Mouse (Mus musculus) liver, adult 10 weeks (tissue): ENCODE results near the gene Gm20828. TPM values are rescaled to one million over a fixed set of nuclear protein-coding genes. Genes with fewer than 3 reads are reported as not detected.

Experiments used
- polyA plus RNA-seq: library from polyadenylated mRNA; stranded (reverse); fragments of 350-450 nt; fragmentation: Illumina TruSeq; extraction: RNeasy Lipid Tissue Mini Kit (QIAGEN cat#74804); gene quantifications from one replicate; pipeline ENCODE4 v1.2.3, GENCODE M21; 2014; ENCODE audit warnings: low read depth, low replicate concordance

The Gm20828 gene
- polyA plus RNA-seq, result not detected

GRCm38 (mm10) chrY:11199274-11199673 is at the start of gene Gm20828:
TSS of gene Gm20828 (minus strand) at chrY:11199374.

